ENCODE assay signal across 8 mouse cellular contexts in the genomic region with DNA sequence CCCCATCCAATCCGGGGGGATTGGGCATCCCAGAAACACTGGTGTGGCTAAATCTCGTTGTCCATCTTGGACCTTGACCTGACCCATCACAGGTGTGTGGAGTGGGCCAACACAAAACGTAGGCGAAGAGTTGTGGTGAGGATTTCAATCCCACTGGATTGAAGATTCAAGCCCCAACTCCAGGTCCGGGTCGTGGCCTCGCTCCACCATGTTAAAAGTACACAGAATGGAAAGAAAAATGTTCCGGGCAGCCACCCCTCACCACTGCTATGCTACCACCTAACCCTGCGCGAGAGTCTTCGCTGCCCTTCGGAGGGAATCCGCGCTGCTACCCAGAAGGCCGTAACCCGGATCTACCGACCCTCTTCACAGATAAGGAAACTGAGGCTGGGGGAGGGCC. TPM values are rescaled to one million over a fixed set of nuclear protein-coding genes. Genes with fewer than 3 reads are reported as not detected.
DNase-seq lines count a peak whose midpoint lies in the region; ATAC-seq and TF ChIP-seq lines count a peak whose summit lies in the region.

No protein-coding gene starts in this region.

- no peak for TF ChIP-seq EP300 in heart, postnatal 0 days (IDR thresholded peaks at IDR 0.05; ENCODE audit: low read depth)
- TF ChIP-seq EP300 in liver, postnatal 0 days (IDR thresholded peaks at IDR 0.05; ENCODE audit: low read depth), result no peak

- H3K27ac ChIP-seq in heart, postnatal 0 days (ENCODE audit: low read depth), result no peak overlapping the region
- H3K27ac ChIP-seq in forebrain, embryonic 14.5 days (ENCODE audit: low read depth, low read length), result no peak overlapping the region
- H3K27ac ChIP-seq in liver, postnatal 0 days (ENCODE audit: low read depth), result peak overlapping the region; percentile 41; the same call in 1 of the 2 replicates

- no peaks in the 10 kb centered on the region for H3K27me3 ChIP-seq in heart, postnatal 0 days (ENCODE audit: control insufficient read depth, insufficient read depth, low read length)
- H3K27me3 ChIP-seq in G1E (ENCODE audit: insufficient read depth, low read length), result no peaks in the 10 kb centered on the region
- H3K27me3 ChIP-seq in forebrain, embryonic 14.5 days (replicated peaks; ENCODE audit: control insufficient read depth, insufficient read depth, low read length), result no peaks in the 10 kb centered on the region
- no peaks in the 10 kb centered on the region for H3K27me3 ChIP-seq in liver, postnatal 0 days (ENCODE audit: insufficient read depth, low read length)

- DNase-seq in heart, postnatal 0 days (ENCODE audit: low spot score), result no peak
- DNase-seq in heart, adult 18-20 months, result no peak
- DNase-seq in G1E (ENCODE audit: low spot score), result no peak
- DNase-seq in forebrain, embryonic 14.5 days (ENCODE audit: low spot score), result no peak
- DNase-seq in liver, postnatal 0 days, result no peak
- no peak for DNase-seq in yolk sac, embryonic 10.5 days (ENCODE audit: low spot score)

- no peaks in the 10 kb centered on the region for H3K9me3 ChIP-seq in heart, postnatal 0 days (replicated peaks; ENCODE audit: control insufficient read depth, low read length)
- H3K9me3 ChIP-seq in G1E (replicated peaks), result no peaks in the 10 kb centered on the region
- H3K9me3 ChIP-seq in forebrain, embryonic 14.5 days (replicated peaks; ENCODE audit: control insufficient read depth, low read length), result no peaks in the 10 kb centered on the region
- no peaks in the 10 kb centered on the region for H3K9me3 ChIP-seq in liver, postnatal 0 days (ENCODE audit: low read length)

- H3K4me2 ChIP-seq in heart, postnatal 0 days (ENCODE audit: low read depth, low read length), result peak overlapping the region; percentile 76
- H3K4me2 ChIP-seq in forebrain, embryonic 14.5 days (ENCODE audit: low read length), result peak overlapping the region; percentile 95
- peak overlapping the region; percentile 99 for H3K4me2 ChIP-seq in liver, postnatal 0 days (ENCODE audit: low read depth, low read length)

- H3K9ac ChIP-seq in heart, postnatal 0 days (replicated peaks; ENCODE audit: low read depth, low read length), result peak overlapping the region; percentile 74; the same call in 1 of the 2 replicates
- peak overlapping the region; percentile 79 for H3K9ac ChIP-seq in forebrain, embryonic 14.5 days (ENCODE audit: low read length)
- H3K9ac ChIP-seq in liver, postnatal 0 days (replicated peaks), result peak overlapping the region; percentile 81

- H3K4me1 ChIP-seq in heart, postnatal 0 days (ENCODE audit: control insufficient read depth, insufficient read depth), result peaks cover 19% of the 10 kb centered on the region
- H3K4me1 ChIP-seq in G1E (ENCODE audit: insufficient read depth, low read depth, low read length), result peaks cover 88% of the 10 kb centered on the region
- peaks cover 30% of the 10 kb centered on the region for H3K4me1 ChIP-seq in forebrain, embryonic 14.5 days (ENCODE audit: control insufficient read depth, insufficient read depth, low read length)
- peaks cover 75% of the 10 kb centered on the region for H3K4me1 ChIP-seq in liver, postnatal 0 days (ENCODE audit: insufficient read depth)

- WGBS in heart, postnatal 0 days, result 14% methylated on average over 17 of the region's 17 CpGs
- 14% methylated on average over 17 of the region's 17 CpGs for WGBS in forebrain, embryonic 14.5 days
- 7% methylated on average over 17 of the region's 17 CpGs for WGBS in liver, postnatal 0 days (ENCODE audit: insufficient replicate concordance)

- no peak for ATAC-seq in heart, postnatal 0 days (ENCODE audit: insufficient read depth, low read depth)
- no peak for ATAC-seq in G1E (ENCODE audit: extremely low read depth, insufficient number of reproducible peaks, low FRiP score, poor library complexity, severe bottlenecking)
- no peak for ATAC-seq in forebrain, embryonic 14.5 days
- no peak for ATAC-seq in liver, postnatal 0 days
- ATAC-seq in inflammation-experienced regulatory T-cells, adult 6 months, result no peak
- no peak for ATAC-seq in granulocyte monocyte progenitor cell, adult 5-6 weeks (replicated peaks; ENCODE audit: poor library complexity, severe bottlenecking)

- H3K4me3 ChIP-seq in heart, postnatal 0 days (ENCODE audit: low read depth, low read length), result peak overlapping the region; percentile 83
- peak overlapping the region; percentile 96 for H3K4me3 ChIP-seq in G1E (ENCODE audit: low read depth, low read length)
- peak overlapping the region; percentile 75 for H3K4me3 ChIP-seq in forebrain, embryonic 14.5 days (ENCODE audit: low read depth, low read length)
- H3K4me3 ChIP-seq in liver, postnatal 0 days (ENCODE audit: low read depth, low read length), result peak overlapping the region; percentile 86

- TF ChIP-seq CTCF in heart, postnatal 0 days (IDR thresholded peaks at IDR 0.05; ENCODE audit: low read depth), result no peak
- no peak for TF ChIP-seq CTCF in G1E (IDR thresholded peaks at IDR 0.05; ENCODE audit: low read depth, low read length)
- no peak for TF ChIP-seq CTCF in liver, postnatal 0 days (IDR thresholded peaks at IDR 0.05; ENCODE audit: low read depth)

- H3K36me3 ChIP-seq in heart, postnatal 0 days (replicated peaks; ENCODE audit: control insufficient read depth, insufficient read depth, low read length), result no peaks in the 10 kb centered on the region
- peaks cover 50% of the 10 kb centered on the region for H3K36me3 ChIP-seq in G1E (replicated peaks)
- no peaks in the 10 kb centered on the region for H3K36me3 ChIP-seq in forebrain, embryonic 14.5 days (ENCODE audit: control insufficient read depth, insufficient read depth, low read length)
- no peaks in the 10 kb centered on the region for H3K36me3 ChIP-seq in liver, postnatal 0 days (replicated peaks; ENCODE audit: insufficient read depth, low read length)

RNA-seq across cellular contexts. Expression of gene Klf16, which starts 1.2 kb away (rescaled TPM):
- 9.3 TPM in 2 replicates for total RNA-seq in heart, postnatal 0 days (2014; rRNA removed; ENCODE audit: low replicate concordance)
- 3.1 and 3.5 TPM in 2 replicates for polyA plus RNA-seq in heart, postnatal 0 days (2015; fragmentation: Nextera tagmentation; extraction: Ambion mirVana)
- 1 to 10 TPM; 5.2 to 5.5 TPM for total RNA-seq in heart, adult 18-20 months (2021)
- total RNA-seq in G1E (2014; fragmentation: Nextera tagmentation) (10.8 and 14.0 TPM in 2 replicates), G1E (2017) (6.1 and 8.1 TPM in 2 replicates)
- 105 and 141 TPM in 2 replicates for polyA plus RNA-seq in G1E (2012)
- 6.2 and 6.6 TPM in 2 replicates for polyA plus RNA-seq in forebrain, embryonic 14.5 days (2014; fragmentation: Nextera tagmentation; extraction: Ambion mirVana)
- polyA plus RNA-seq in liver, postnatal 0 days (2015; fragmentation: Nextera tagmentation; extraction: Ambion mirVana), result 6.1 and 6.5 TPM in 2 replicates
- 1 to 10 TPM; 6.3 to 7.1 (median 6.8) TPM for polyA plus RNA-seq in inflammation-experienced regulatory T-cells, adult 6 months (2017; shearing (Covaris generic))
- 9.3 and 10.1 TPM in 2 replicates for total RNA-seq in granulocyte monocyte progenitor cell, adult 5-6 weeks (2014; fragmentation: Nextera tagmentation)
- 2.8 and 6.8 TPM in 2 replicates for total RNA-seq in granulocyte monocyte progenitor cell, adult 5-6 weeks (2017)

RNA-seq across cellular contexts. Expression of gene Abhd17a, which starts 14.2 kb away (rescaled TPM):
- 194 and 462 TPM in 2 replicates for total RNA-seq in heart, postnatal 0 days (2014; rRNA removed; ENCODE audit: low replicate concordance)
- polyA plus RNA-seq in heart, postnatal 0 days (2015; fragmentation: Nextera tagmentation; extraction: Ambion mirVana), result 88.2 and 88.6 TPM in 2 replicates
- total RNA-seq in heart, adult 18-20 months (2021), result 10 to 100 TPM; 40.6 to 44.8 TPM
- 12.4 and 14.6 TPM in 2 replicates for total RNA-seq in G1E (2014; fragmentation: Nextera tagmentation)
- 37.8 and 44.0 TPM in 2 replicates for total RNA-seq in G1E (2017)
- polyA plus RNA-seq in G1E (2012), result 574 and 928 TPM in 2 replicates
- 118 and 126 TPM in 2 replicates for polyA plus RNA-seq in forebrain, embryonic 14.5 days (2014; fragmentation: Nextera tagmentation; extraction: Ambion mirVana)
- polyA plus RNA-seq in liver, postnatal 0 days (2015; fragmentation: Nextera tagmentation; extraction: Ambion mirVana), result 50.2 and 59.3 TPM in 2 replicates
- polyA plus RNA-seq in inflammation-experienced regulatory T-cells, adult 6 months (2017; shearing (Covaris generic)), result 10 to 100 TPM in 2 of 3 experiments, 1 to 10 TPM in 1; 8.6 to 12.0 (median 11.4) TPM
- 27.7 and 36.2 TPM in 2 replicates for total RNA-seq in granulocyte monocyte progenitor cell, adult 5-6 weeks (2014; fragmentation: Nextera tagmentation)
- total RNA-seq in granulocyte monocyte progenitor cell, adult 5-6 weeks (2017), result 24.2 and 33.5 TPM in 2 replicates

RNA-seq across cellular contexts. Expression of gene Rexo1, which starts 14.6 kb away (rescaled TPM):
- total RNA-seq in heart, postnatal 0 days (2014; rRNA removed; ENCODE audit: low replicate concordance), result 13.1 and 17.6 TPM in 2 replicates
- 7.6 TPM in 2 replicates for polyA plus RNA-seq in heart, postnatal 0 days (2015; fragmentation: Nextera tagmentation; extraction: Ambion mirVana)
- total RNA-seq in heart, adult 18-20 months (2021), result 10 to 100 TPM; 11.2 to 11.6 TPM
- total RNA-seq in G1E (2014; fragmentation: Nextera tagmentation) (62.1 and 68.3 TPM in 2 replicates), G1E (2017) (10.9 and 14.3 TPM in 2 replicates)
- 148 and 173 TPM in 2 replicates for polyA plus RNA-seq in G1E (2012)
- polyA plus RNA-seq in forebrain, embryonic 14.5 days (2014; fragmentation: Nextera tagmentation; extraction: Ambion mirVana), result 22.3 and 28.8 TPM in 2 replicates
- 7.4 and 8.1 TPM in 2 replicates for polyA plus RNA-seq in liver, postnatal 0 days (2015; fragmentation: Nextera tagmentation; extraction: Ambion mirVana)
- 10 to 100 TPM; 11.3 to 18.6 (median 14.9) TPM for polyA plus RNA-seq in inflammation-experienced regulatory T-cells, adult 6 months (2017; shearing (Covaris generic))
- total RNA-seq in granulocyte monocyte progenitor cell, adult 5-6 weeks (2014; fragmentation: Nextera tagmentation), result 43.7 and 48.2 TPM in 2 replicates
- total RNA-seq in granulocyte monocyte progenitor cell, adult 5-6 weeks (2017), result 17.5 and 28.8 TPM in 2 replicates

RNA-seq across cellular contexts. Expression of gene Scamp4, which starts 26.7 kb away (rescaled TPM):
- 25.8 and 44.5 TPM in 2 replicates for total RNA-seq in heart, postnatal 0 days (2014; rRNA removed; ENCODE audit: low replicate concordance)
- polyA plus RNA-seq in heart, postnatal 0 days (2015; fragmentation: Nextera tagmentation; extraction: Ambion mirVana), result 39.2 and 39.8 TPM in 2 replicates
- total RNA-seq in heart, adult 18-20 months (2021), result 10 to 100 TPM; 20.1 to 22.2 TPM
- total RNA-seq in G1E (2014; fragmentation: Nextera tagmentation), result 37.5 and 39.4 TPM in 2 replicates
- total RNA-seq in G1E (2017), result 12.7 and 12.9 TPM in 2 replicates
- 72.8 and 87.0 TPM in 2 replicates for polyA plus RNA-seq in G1E (2012)
- polyA plus RNA-seq in forebrain, embryonic 14.5 days (2014; fragmentation: Nextera tagmentation; extraction: Ambion mirVana), result 57.7 and 61.9 TPM in 2 replicates
- 27.5 and 29.2 TPM in 2 replicates for polyA plus RNA-seq in liver, postnatal 0 days (2015; fragmentation: Nextera tagmentation; extraction: Ambion mirVana)
- polyA plus RNA-seq in inflammation-experienced regulatory T-cells, adult 6 months (2017; shearing (Covaris generic)), result 100 to 1,000 TPM in 2 of 3 experiments, 10 to 100 TPM in 1; 96.2 to 110 (median 108) TPM
- 40.5 and 72.3 TPM in 2 replicates for total RNA-seq in granulocyte monocyte progenitor cell, adult 5-6 weeks (2014; fragmentation: Nextera tagmentation)
- 10.7 and 11.4 TPM in 2 replicates for total RNA-seq in granulocyte monocyte progenitor cell, adult 5-6 weeks (2017)

RNA-seq across cellular contexts. Expression of gene Adat3, which starts 26.8 kb away (rescaled TPM):
- 1.6 and 4.5 TPM in 2 replicates for total RNA-seq in heart, postnatal 0 days (2014; rRNA removed; ENCODE audit: low replicate concordance)
- polyA plus RNA-seq in heart, postnatal 0 days (2015; fragmentation: Nextera tagmentation; extraction: Ambion mirVana), result 1.8 and 2.7 TPM in 2 replicates
- 1 to 10 TPM; 1.1 to 1.5 TPM for total RNA-seq in heart, adult 18-20 months (2021)
- not detected in 2 replicates for total RNA-seq in G1E (2014; fragmentation: Nextera tagmentation)
- 1.2 and 1.6 TPM in 2 replicates for total RNA-seq in G1E (2017)
- 19.4 and 23.5 TPM in 2 replicates for polyA plus RNA-seq in G1E (2012)
- 3.6 and 7.4 TPM in 2 replicates for polyA plus RNA-seq in forebrain, embryonic 14.5 days (2014; fragmentation: Nextera tagmentation; extraction: Ambion mirVana)
- 2.1 and 2.6 TPM in 2 replicates for polyA plus RNA-seq in liver, postnatal 0 days (2015; fragmentation: Nextera tagmentation; extraction: Ambion mirVana)
- 1 to 10 TPM; 2.6 to 4.2 (median 3.1) TPM for polyA plus RNA-seq in inflammation-experienced regulatory T-cells, adult 6 months (2017; shearing (Covaris generic))
- total RNA-seq in granulocyte monocyte progenitor cell, adult 5-6 weeks (2014; fragmentation: Nextera tagmentation), result 0.79 TPM in 1 of 2 replicates, not detected in the other
- total RNA-seq in granulocyte monocyte progenitor cell, adult 5-6 weeks (2017), result 0.34 and 0.67 TPM in 2 replicates

Comparison
In these comparisons a context has a peak if more than half of its experiments do, and no peak if none do; other contexts are left out.
1. RNA of gene Klf16, which starts 1.2 kb away (polyA plus RNA-seq): 105 to 141 TPM in G1E; 6.3 to 7.1 TPM in inflammation-experienced regulatory T-cells, adult 6 months, 6.2 to 6.6 TPM in forebrain, embryonic 14.5 days, 6.1 to 6.5 TPM in liver, postnatal 0 days and 3.1 to 3.5 TPM in heart, postnatal 0 days; every median in the first group is over 10 times any median in the second.
2. Peak in every context shown above with its lines, with median percentiles within 50 percentile points of each other: H3K4me2 ChIP-seq, H3K4me3 ChIP-seq and H3K9ac ChIP-seq.